ENCODE assay signal across 23 mouse cellular contexts in genomic region chr1:164817331-164817730, GRCm38 (mm10). TPM values are rescaled to one million over a fixed set of nuclear protein-coding genes. Genes with fewer than 3 reads are reported as not detected.
DNase-seq lines count a peak whose midpoint lies in the region; ATAC-seq and TF ChIP-seq lines count a peak whose summit lies in the region.
"Had no signal": no experiment of that assay in that cellular context is flagged by ENCODE, and none has a peak within 500 bp of the region (broad histone marks: within the 10 kb centered on the region; RNA-seq: fewer than 3 reads in every experiment).

No protein-coding gene starts in this region.

- 33% methylated on average over 3 of the region's 3 CpGs for WGBS in intestine, embryonic 15.5 days
- WGBS in intestine, postnatal 0 days: 22% methylated on average over 3 of the region's 3 CpGs

- DNase-seq in 3T3-L1 (ENCODE audit: low read depth, low spot score): peak; percentile 55
- DNase-seq in induced T-regulatory cell, adult 2 months (ENCODE audit: low read depth): peak; percentile 18
- DNase-seq in thymus, postnatal 4 days: no peak
- DNase-seq: adrenal gland, adult 8-10 months; adrenal gland, postnatal 14 days; adrenal gland, postnatal 36 days; B cell, adult 2 months; cerebellum, adult 11-12 months; cerebellum, adult 2 months; cerebellum, adult 9-10 months; cerebellum, postnatal 10 days; cerebellum, postnatal 25 days; forebrain, postnatal 0 days had no signal

- no peaks in the 10 kb centered on the region for H3K27me3 ChIP-seq in intestine, embryonic 15.5 days (replicated peaks)
- no peaks in the 10 kb centered on the region for H3K27me3 ChIP-seq in intestine, postnatal 0 days (replicated peaks; ENCODE audit: control insufficient read depth, insufficient read depth, low read length)
- H3K27me3 ChIP-seq: CH12.LX; embryonic facial prominence, embryonic 12.5 days; forebrain, embryonic 13.5 days; forebrain, embryonic 15.5 days; Patski had no signal

- no peaks in the 10 kb centered on the region for H3K36me3 ChIP-seq in intestine, embryonic 15.5 days
- no peaks in the 10 kb centered on the region for H3K36me3 ChIP-seq in intestine, postnatal 0 days (ENCODE audit: control insufficient read depth, insufficient read depth)
- H3K36me3 ChIP-seq: embryonic facial prominence, embryonic 10.5 days; embryonic facial prominence, embryonic 12.5 days; forebrain, embryonic 15.5 days; G1E had no signal

- TF ChIP-seq CTCF in intestine, postnatal 0 days (IDR thresholded peaks at IDR 0.05; ENCODE audit: low read depth): no peak

- no peak overlapping the region for H3K27ac ChIP-seq in intestine, embryonic 15.5 days
- H3K27ac ChIP-seq in intestine, postnatal 0 days (ENCODE audit: low read depth, low read length): no peak overlapping the region
- H3K27ac ChIP-seq: embryonic facial prominence, embryonic 10.5 days; embryonic facial prominence, embryonic 12.5 days; forebrain, embryonic 13.5 days; forebrain, embryonic 15.5 days had no signal

- H3K4me2 ChIP-seq in intestine, embryonic 15.5 days (replicated peaks): no peak overlapping the region
- no peak overlapping the region for H3K4me2 ChIP-seq in intestine, postnatal 0 days (replicated peaks; ENCODE audit: low read depth)
- H3K4me2 ChIP-seq: embryonic facial prominence, embryonic 12.5 days; forebrain, embryonic 13.5 days; forebrain, embryonic 15.5 days had no signal

- no peak overlapping the region for H3K9ac ChIP-seq in intestine, embryonic 15.5 days
- no peak overlapping the region for H3K9ac ChIP-seq in intestine, postnatal 0 days (ENCODE audit: low read depth, low read length)
- H3K9ac ChIP-seq: embryonic facial prominence, embryonic 12.5 days; forebrain, embryonic 13.5 days; forebrain, embryonic 15.5 days; forebrain, postnatal 0 days had no signal

- no peak overlapping the region for H3K4me3 ChIP-seq in intestine, embryonic 15.5 days (replicated peaks)
- no peak overlapping the region for H3K4me3 ChIP-seq in intestine, postnatal 0 days (ENCODE audit: low read depth, low read length)
- H3K4me3 ChIP-seq: embryonic facial prominence, embryonic 10.5 days; embryonic facial prominence, embryonic 12.5 days; forebrain, embryonic 13.5 days; forebrain, embryonic 15.5 days had no signal

- H3K4me1 ChIP-seq in intestine, embryonic 15.5 days (replicated peaks): no peaks in the 10 kb centered on the region
- no peaks in the 10 kb centered on the region for H3K4me1 ChIP-seq in intestine, postnatal 0 days (replicated peaks; ENCODE audit: control insufficient read depth, insufficient read depth, low read length)
- H3K4me1 ChIP-seq: embryonic facial prominence, embryonic 12.5 days; forebrain, embryonic 13.5 days had no signal

- 0 out of 2 replicates have a peak, but pooled peaks have one; percentile 34 for ATAC-seq in intestine, embryonic 15.5 days
- ATAC-seq in intestine, postnatal 0 days: no peak
- ATAC-seq: activated CD4-positive, CD25-positive, alpha-beta regulatory T cell, adult 4 months; forebrain, embryonic 13.5 days; forebrain, embryonic 15.5 days; forebrain, postnatal 0 days; Patski had no signal

- H3K9me3 ChIP-seq in intestine, embryonic 15.5 days: no peaks in the 10 kb centered on the region
- H3K9me3 ChIP-seq in intestine, postnatal 0 days (ENCODE audit: control insufficient read depth): no peaks in the 10 kb centered on the region
- H3K9me3 ChIP-seq: embryonic facial prominence, embryonic 10.5 days; embryonic facial prominence, embryonic 12.5 days; forebrain, embryonic 13.5 days; forebrain, embryonic 15.5 days had no signal

RNA-seq across cellular contexts. Expression of gene Dpt, which starts 20.9 kb away (rescaled TPM):
- 5.7 and 8.2 TPM in 2 replicates for polyA plus RNA-seq in intestine, embryonic 15.5 days (2015; fragmentation: Nextera tagmentation; extraction: Ambion mirVana)
- polyA plus RNA-seq in intestine, postnatal 0 days (2015; fragmentation: Nextera tagmentation; extraction: Ambion mirVana): 22.6 and 27.9 TPM in 2 replicates
- polyA plus RNA-seq: forebrain, embryonic 13.5 days; forebrain, embryonic 15.5 days; G1E had no signal
